Mouse (Mus musculus): ENCODE data around the gene F2r. TPM values are rescaled to one million over a fixed set of nuclear protein-coding genes. Genes with fewer than 3 reads are reported as not detected.

F2r gene
- polyA plus RNA-seq, 1 experiment from 2014 or later = 54.4 TPM

DNA sequence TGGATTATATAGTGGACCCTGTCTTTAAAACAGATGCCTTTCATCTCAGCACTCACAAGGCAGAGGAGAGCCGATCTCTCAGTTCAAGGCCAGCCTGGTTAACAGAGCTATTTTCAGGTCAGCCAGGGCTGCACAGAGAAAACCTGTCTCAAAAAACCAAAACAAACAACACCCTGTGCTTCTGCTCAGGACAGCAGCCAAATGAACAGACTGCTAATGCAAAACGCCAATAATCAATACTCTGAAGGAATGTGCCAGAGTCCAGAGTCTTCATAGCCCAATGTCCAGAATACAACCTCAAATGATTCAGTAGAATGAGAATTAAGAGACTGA is 9.2 kb downstream of the F2r start:
- Histone ChIP-seq H3K4me2 (ENCODE audit: low read length) (no peak overlapping the region), H3K4me3 (ENCODE audit: low read depth, low read length) (no peak overlapping the region), H3K27me3 (ENCODE audit: control insufficient read depth, insufficient read depth, low read depth, low read length) (no peaks in the 10 kb centered on the region), H3K36me3 (ENCODE audit: control insufficient read depth, insufficient read depth, low read length) (peaks cover 18% of the 10 kb centered on the region), H3K9ac (ENCODE audit: low read depth, low read length) (no peak overlapping the region), H3K9me3 (replicated peaks; ENCODE audit: control insufficient read depth, low read length, poor library complexity, severe bottlenecking) (no peaks in the 10 kb centered on the region; the same call in none of the 2 replicates), H3K4me1 (ENCODE audit: control insufficient read depth, insufficient read depth, low read length) (no peaks in the 10 kb centered on the region), H3K27ac (ENCODE audit: low read length) (no peak overlapping the region)
- 82% methylated on average over 2 of the region's 2 CpGs for WGBS
- no peak for ATAC-seq

DNA sequence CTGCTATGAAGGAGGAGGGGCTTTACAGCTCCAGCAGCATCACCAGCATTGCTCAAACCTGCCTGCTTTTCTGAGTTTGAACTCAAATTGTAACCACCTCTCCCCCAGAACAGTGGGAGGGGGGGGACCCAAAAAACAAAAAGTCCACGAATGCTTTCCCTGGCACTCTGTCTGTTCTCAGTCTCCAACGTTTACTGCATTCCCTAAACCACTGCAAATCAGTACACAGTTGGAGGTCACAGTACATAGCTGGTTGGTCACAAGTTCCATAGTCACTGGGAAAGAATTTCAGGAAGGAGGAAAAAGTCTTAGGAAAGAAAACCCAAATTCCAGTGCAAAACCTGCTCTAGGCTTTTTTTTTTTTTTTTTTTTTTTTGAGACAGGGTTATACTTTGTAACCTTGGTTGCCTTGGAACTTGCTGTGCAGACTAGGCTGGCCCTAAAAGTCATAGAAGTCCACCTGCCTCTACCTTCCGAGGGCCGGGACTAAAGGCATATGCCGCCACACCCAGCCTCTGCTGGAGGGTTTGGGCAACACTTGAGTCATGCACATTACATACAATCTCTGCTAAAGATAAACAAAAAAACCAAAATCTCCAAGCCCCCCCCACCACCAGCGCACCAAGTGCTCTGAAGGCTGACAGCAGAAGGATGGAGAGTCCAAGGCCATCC is 9.7 kb downstream of the F2r start:
- no peak overlapping the region for H3K27ac ChIP-seq (ENCODE audit: low read length)
- peaks cover 23% of the 10 kb centered on the region for H3K36me3 ChIP-seq (ENCODE audit: control insufficient read depth, insufficient read depth, low read length)
- no peak overlapping the region for H3K4me3 ChIP-seq (ENCODE audit: low read depth, low read length)
- H3K4me1 ChIP-seq (ENCODE audit: control insufficient read depth, insufficient read depth, low read length) = no peaks in the 10 kb centered on the region
- H3K27me3 ChIP-seq (ENCODE audit: control insufficient read depth, insufficient read depth, low read depth, low read length) = no peaks in the 10 kb centered on the region
- H3K9me3 ChIP-seq (replicated peaks; ENCODE audit: control insufficient read depth, low read length, poor library complexity, severe bottlenecking) = no peaks in the 10 kb centered on the region; the same call in none of the 2 replicates
- no peak for ATAC-seq
- no peak overlapping the region for H3K4me2 ChIP-seq (ENCODE audit: low read length)
- WGBS = 91% methylated on average over 6 of the region's 6 CpGs
- H3K9ac ChIP-seq (ENCODE audit: low read depth, low read length) = no peak overlapping the region

DNA sequence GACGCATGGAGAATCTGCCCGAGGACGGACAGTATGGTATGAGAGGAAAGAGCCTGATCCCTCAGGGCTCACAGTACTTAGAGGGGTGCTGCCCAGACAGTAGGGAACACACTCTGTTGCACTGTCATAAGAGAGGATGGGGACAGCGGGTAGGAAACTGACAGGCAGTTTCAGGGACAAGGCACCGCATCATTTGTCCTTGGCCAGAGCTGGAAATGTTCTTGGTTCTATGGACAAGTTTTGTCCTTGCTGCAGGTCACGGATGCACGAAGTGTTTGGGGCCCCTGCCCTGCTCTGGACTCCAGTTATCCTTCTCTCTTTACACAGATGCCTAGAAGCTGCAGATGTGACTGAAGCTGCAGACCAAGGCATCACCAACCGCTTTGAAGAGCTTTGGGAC is 11.3 kb downstream of the F2r start:
- WGBS = 95% methylated on average over 8 of the region's 8 CpGs

DNA sequence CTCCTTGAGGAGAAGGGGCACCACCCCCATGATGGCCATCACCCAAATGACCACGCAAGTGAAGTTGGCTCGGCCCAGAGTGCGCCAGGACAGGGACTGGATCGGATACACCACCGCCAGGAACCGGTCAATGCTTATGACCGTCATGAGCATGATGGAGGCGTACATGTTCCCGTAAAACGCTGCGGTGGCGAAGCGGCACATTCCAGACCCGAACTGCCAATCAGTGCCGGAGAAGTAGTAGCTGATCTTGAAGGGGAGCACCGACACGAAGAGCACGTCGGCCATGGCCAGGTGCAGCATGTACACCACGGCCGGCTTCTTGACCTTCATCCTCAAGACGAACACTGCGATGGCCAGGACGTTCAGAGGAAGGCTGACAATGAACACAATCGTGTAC is 14.0 kb downstream of the F2r start:
- no peaks in the 10 kb centered on the region for H3K27me3 ChIP-seq (ENCODE audit: control insufficient read depth, insufficient read depth, low read depth, low read length)
- H3K4me3 ChIP-seq (ENCODE audit: low read depth, low read length) = no peak overlapping the region
- H3K9me3 ChIP-seq (replicated peaks; ENCODE audit: control insufficient read depth, low read length, poor library complexity, severe bottlenecking) = no peaks in the 10 kb centered on the region; the same call in 1 of the 2 replicates
- no peaks in the 10 kb centered on the region for H3K4me1 ChIP-seq (ENCODE audit: control insufficient read depth, insufficient read depth, low read length)
- ATAC-seq = no peak
- peaks cover 32% of the 10 kb centered on the region for H3K36me3 ChIP-seq (ENCODE audit: control insufficient read depth, insufficient read depth, low read length)
- H3K27ac ChIP-seq (ENCODE audit: low read length) = no peak overlapping the region
- WGBS = 98% methylated on average over 25 of the region's 25 CpGs
- H3K9ac ChIP-seq (ENCODE audit: low read depth, low read length) = no peak overlapping the region
- no peak overlapping the region for H3K4me2 ChIP-seq (ENCODE audit: low read length)

More for the DNA sequence above, 11.3 kb downstream of the F2r start:
- peaks cover 32% of the 10 kb centered on the region for H3K36me3 ChIP-seq (ENCODE audit: control insufficient read depth, insufficient read depth, low read length)
- H3K27me3 ChIP-seq (ENCODE audit: control insufficient read depth, insufficient read depth, low read depth, low read length) = no peaks in the 10 kb centered on the region
- no peak overlapping the region for H3K9ac ChIP-seq (ENCODE audit: low read depth, low read length)
- no peaks in the 10 kb centered on the region; the same call in none of the 2 replicates for H3K9me3 ChIP-seq (replicated peaks; ENCODE audit: control insufficient read depth, low read length, poor library complexity, severe bottlenecking)
- ATAC-seq = no peak
- H3K27ac ChIP-seq (ENCODE audit: low read length) = no peak overlapping the region
- no peaks in the 10 kb centered on the region for H3K4me1 ChIP-seq (ENCODE audit: control insufficient read depth, insufficient read depth, low read length)
- no peak overlapping the region for H3K4me3 ChIP-seq (ENCODE audit: low read depth, low read length)
- no peak overlapping the region for H3K4me2 ChIP-seq (ENCODE audit: low read length)

DNA sequence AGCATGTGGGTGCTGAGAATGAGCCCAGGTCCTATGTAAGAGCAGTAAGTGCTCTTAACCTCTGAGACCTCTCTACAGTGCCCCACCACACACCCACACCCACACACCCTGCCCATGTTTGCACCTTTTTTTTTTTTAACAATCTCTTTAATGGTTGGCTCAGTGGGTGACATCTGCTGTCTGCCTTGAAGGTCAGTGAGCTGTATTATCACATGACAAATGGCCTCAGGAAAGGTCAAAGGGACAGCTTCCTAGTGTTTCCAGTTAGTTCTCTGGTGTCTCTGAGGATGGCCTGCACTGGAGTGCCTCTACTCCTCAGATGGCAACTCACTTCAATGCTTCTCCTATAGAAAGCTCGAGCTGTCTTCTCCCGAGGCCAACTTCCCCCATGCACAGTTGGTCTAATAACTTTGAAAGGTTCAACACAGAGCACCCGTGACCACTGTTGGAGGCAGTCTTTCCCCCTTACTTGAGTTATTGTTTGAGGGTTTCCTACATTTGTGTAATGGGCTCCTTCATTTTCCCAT is 18.4 kb downstream of the F2r start:
- WGBS = 71% methylated on average over 3 of the region's 3 CpGs
- Histone ChIP-seq H3K4me3 (ENCODE audit: low read depth, low read length) (no peak overlapping the region), H3K27me3 (ENCODE audit: control insufficient read depth, insufficient read depth, low read depth, low read length) (no peaks in the 10 kb centered on the region), H3K27ac (ENCODE audit: low read length) (no peak overlapping the region), H3K9me3 (replicated peaks; ENCODE audit: control insufficient read depth, low read length, poor library complexity, severe bottlenecking) (no peaks in the 10 kb centered on the region), H3K9ac (ENCODE audit: low read depth, low read length) (no peak overlapping the region), H3K4me1 (ENCODE audit: control insufficient read depth, insufficient read depth, low read length) (no peaks in the 10 kb centered on the region), H3K4me2 (ENCODE audit: low read length) (no peak overlapping the region), H3K36me3 (ENCODE audit: control insufficient read depth, insufficient read depth, low read length) (peaks cover 25% of the 10 kb centered on the region)
- ATAC-seq = no peak

DNA sequence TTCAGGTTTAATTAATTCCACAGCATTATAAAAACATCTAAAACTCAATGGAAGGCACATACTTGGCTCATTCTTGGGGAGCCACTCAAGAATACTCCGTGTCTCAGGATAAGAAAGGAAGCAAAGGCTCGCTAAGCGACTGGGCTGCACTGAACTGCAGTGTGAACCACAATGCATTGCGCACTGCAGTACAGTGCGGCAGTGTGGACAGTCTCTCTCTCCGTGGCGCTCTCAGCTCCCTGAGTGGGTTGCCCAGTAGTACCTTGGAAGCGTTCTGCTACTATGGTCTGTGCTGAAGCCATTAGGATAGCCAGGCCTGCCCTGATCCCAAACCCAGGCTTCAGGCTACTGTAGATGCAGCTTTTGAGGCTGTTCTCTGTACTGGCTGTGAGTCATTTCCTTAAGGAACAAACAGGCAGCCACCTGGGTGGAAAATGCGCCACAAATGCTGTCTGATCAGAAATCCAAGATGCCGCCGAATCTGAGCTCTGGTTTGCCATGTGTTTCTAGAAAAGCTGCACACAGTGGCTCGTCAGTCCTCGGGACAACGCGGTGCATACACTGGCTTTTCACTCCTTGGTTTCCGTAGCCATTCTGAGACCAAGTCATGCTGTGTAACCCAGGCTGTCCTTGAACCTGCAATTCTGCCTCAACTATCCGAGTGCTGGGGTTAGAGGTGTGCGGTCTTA is 19.9 kb downstream of the F2r start:
- no peak for ATAC-seq
- H3K9me3 ChIP-seq (replicated peaks; ENCODE audit: control insufficient read depth, low read length, poor library complexity, severe bottlenecking) = no peaks in the 10 kb centered on the region
- H3K4me1 ChIP-seq (ENCODE audit: control insufficient read depth, insufficient read depth, low read length) = no peaks in the 10 kb centered on the region
- H3K9ac ChIP-seq (ENCODE audit: low read depth, low read length) = no peak overlapping the region
- 85% methylated on average over 18 of the region's 18 CpGs for WGBS
- no peak overlapping the region for H3K4me2 ChIP-seq (ENCODE audit: low read length)
- no peaks in the 10 kb centered on the region for H3K27me3 ChIP-seq (ENCODE audit: control insufficient read depth, insufficient read depth, low read depth, low read length)
- H3K27ac ChIP-seq (ENCODE audit: low read length) = no peak overlapping the region
- peaks cover 10% of the 10 kb centered on the region for H3K36me3 ChIP-seq (ENCODE audit: control insufficient read depth, insufficient read depth, low read length)
- H3K4me3 ChIP-seq (ENCODE audit: low read depth, low read length) = no peak overlapping the region

DNA sequence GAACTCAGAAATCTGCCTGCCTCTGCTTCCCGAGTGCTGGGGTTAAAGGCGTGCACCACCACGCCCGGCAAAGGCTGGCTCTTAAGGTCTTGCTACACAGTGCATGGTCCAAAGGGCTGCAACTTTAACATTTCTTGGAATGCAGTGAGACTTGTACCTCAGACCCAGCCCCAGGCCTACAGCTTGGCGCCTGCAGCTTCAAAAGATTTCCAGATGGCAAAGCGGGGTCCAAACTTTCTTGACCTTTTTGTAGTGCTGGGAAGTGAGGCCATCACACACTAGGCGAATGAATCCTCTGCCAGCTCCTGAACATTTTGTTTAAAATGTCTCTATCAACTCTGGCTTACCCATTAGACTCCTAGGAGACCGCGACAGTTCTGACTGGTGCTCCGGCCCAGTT is 20.7 kb downstream of the F2r start:
- 93% methylated on average over 10 of the region's 10 CpGs for WGBS
- Histone ChIP-seq H3K4me3 (ENCODE audit: low read depth, low read length) (no peak overlapping the region), H3K9me3 (replicated peaks; ENCODE audit: control insufficient read depth, low read length, poor library complexity, severe bottlenecking) (no peaks in the 10 kb centered on the region), H3K27me3 (ENCODE audit: control insufficient read depth, insufficient read depth, low read depth, low read length) (no peaks in the 10 kb centered on the region), H3K4me1 (ENCODE audit: control insufficient read depth, insufficient read depth, low read length) (no peaks in the 10 kb centered on the region), H3K36me3 (ENCODE audit: control insufficient read depth, insufficient read depth, low read length) (peaks cover 6% of the 10 kb centered on the region), H3K9ac (ENCODE audit: low read depth, low read length) (no peak overlapping the region), H3K27ac (ENCODE audit: low read length) (no peak overlapping the region), H3K4me2 (ENCODE audit: low read length) (no peak overlapping the region)
- ATAC-seq = no peak

DNA sequence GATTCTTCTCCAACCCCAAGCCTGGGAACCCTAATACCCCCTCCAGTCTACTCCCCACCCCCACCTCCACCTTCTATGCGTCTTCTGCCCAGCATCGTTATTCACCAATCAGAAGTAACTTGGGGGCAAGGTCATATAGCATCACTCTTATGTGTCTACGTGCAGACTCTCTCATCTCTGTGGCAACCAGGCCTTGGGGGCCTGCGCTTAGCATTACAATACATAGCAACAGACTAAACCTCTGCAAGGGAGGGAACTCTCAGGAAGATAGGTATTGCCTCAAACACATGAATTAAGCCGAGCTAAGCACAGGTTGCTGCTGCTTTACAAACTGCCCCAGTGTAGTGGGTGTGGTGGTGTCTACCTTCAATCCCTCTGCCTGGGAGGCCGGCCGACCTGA is 21.6 kb downstream of the F2r start:
- H3K4me2 ChIP-seq (ENCODE audit: low read length) = no peak overlapping the region
- H3K4me1 ChIP-seq (ENCODE audit: control insufficient read depth, insufficient read depth, low read length) = no peaks in the 10 kb centered on the region
- H3K4me3 ChIP-seq (ENCODE audit: low read depth, low read length) = no peak overlapping the region
- peaks cover 3% of the 10 kb centered on the region; the same call in 1 of the 2 replicates for H3K36me3 ChIP-seq (ENCODE audit: control insufficient read depth, insufficient read depth, low read length)
- H3K27me3 ChIP-seq (ENCODE audit: control insufficient read depth, insufficient read depth, low read depth, low read length) = no peaks in the 10 kb centered on the region
- ATAC-seq = no peak
- H3K9ac ChIP-seq (ENCODE audit: low read depth, low read length) = no peak overlapping the region
- H3K9me3 ChIP-seq (replicated peaks; ENCODE audit: control insufficient read depth, low read length, poor library complexity, severe bottlenecking) = no peaks in the 10 kb centered on the region
- H3K27ac ChIP-seq (ENCODE audit: low read length) = no peak overlapping the region
- 73% methylated on average over 7 of the region's 7 CpGs for WGBS

DNA sequence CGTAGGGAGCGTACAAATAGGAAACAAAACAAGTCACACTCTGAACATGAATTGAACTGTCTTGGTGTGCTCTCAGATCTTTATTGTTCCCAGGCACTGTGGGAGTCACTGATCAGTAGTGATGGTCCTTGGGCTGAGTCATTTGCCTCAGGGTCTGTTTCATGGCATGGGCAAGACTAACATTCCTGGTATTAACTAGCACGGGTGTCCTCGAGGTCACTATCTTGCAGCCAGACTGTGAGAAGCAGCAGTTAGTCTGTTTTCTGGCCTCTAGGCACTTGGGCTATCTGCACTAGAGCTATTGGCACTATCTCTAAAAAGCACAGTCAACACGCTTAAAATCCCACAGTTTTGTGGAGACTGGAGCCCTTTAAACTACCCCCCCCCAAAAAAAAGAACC is 22.4 kb downstream of the F2r start:
- H3K9ac ChIP-seq (ENCODE audit: low read depth, low read length) = no peak overlapping the region
- H3K9me3 ChIP-seq (replicated peaks; ENCODE audit: control insufficient read depth, low read length, poor library complexity, severe bottlenecking) = no peaks in the 10 kb centered on the region
- ATAC-seq = no peak
- no peak overlapping the region for H3K4me3 ChIP-seq (ENCODE audit: low read depth, low read length)
- WGBS = 73% methylated on average over 5 of the region's 5 CpGs
- no peak overlapping the region for H3K27ac ChIP-seq (ENCODE audit: low read length)
- H3K36me3 ChIP-seq (ENCODE audit: control insufficient read depth, insufficient read depth, low read length) = no peaks in the 10 kb centered on the region; the same call in 1 of the 2 replicates
- H3K27me3 ChIP-seq (ENCODE audit: control insufficient read depth, insufficient read depth, low read depth, low read length) = no peaks in the 10 kb centered on the region
- no peaks in the 10 kb centered on the region for H3K4me1 ChIP-seq (ENCODE audit: control insufficient read depth, insufficient read depth, low read length)
- H3K4me2 ChIP-seq (ENCODE audit: low read length) = no peak overlapping the region

Measured in midbrain, embryonic 16.5 days (tissue).